ENCODE assay signal across 8 mouse cellular contexts in the genomic region with DNA sequence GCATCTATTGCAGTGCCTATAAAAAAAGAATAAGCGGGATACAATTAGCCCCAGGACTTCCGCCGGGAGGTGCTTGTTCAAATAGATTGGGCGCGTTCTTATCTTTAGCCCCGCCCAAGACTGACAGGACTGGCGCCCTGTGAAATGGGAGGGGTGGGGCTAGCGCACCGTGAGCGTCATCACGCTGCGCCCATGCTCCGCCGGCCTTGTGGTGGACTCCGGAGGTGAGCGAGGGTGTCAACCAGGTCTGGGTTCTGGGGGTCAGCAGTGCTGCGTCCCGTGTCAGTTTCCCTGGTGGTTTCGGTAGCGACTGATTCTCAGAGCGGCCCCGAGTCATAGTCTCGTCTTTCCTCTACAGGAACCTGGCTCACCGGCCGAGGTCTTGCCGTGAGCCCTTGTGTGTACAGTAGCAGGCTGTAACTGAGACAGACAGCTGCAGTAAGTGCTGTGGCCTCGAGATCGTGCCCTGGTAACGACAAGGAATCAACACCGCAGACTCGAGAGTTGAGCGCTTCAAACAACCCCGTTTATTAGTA. TPM values are rescaled to one million over a fixed set of nuclear protein-coding genes. Genes with fewer than 3 reads are reported as not detected.
DNase-seq lines count a peak whose midpoint lies in the region; ATAC-seq lines count a peak whose summit lies in the region.

A gene (plus strand): TSS at position 172 of the 536 bp plus-strand sequence.

- H3K27ac ChIP-seq in brown adipose tissue, adult 24 weeks (replicated peaks; ENCODE audit: low read depth, low read length) = peak within 1 kb of the TSS; percentile 64
- peak within 1 kb of the TSS; percentile 65 for H3K27ac ChIP-seq in heart, embryonic 13.5 days (replicated peaks)
- peak within 1 kb of the TSS; percentile 75 for H3K27ac ChIP-seq in liver, embryonic 12.5 days
- H3K27ac ChIP-seq in stomach, embryonic 15.5 days = peak within 1 kb of the TSS; percentile 61

- peak within 1 kb of the TSS; percentile 84 for H3K4me2 ChIP-seq in heart, embryonic 13.5 days
- H3K4me2 ChIP-seq in liver, embryonic 12.5 days = peak within 1 kb of the TSS; percentile 88
- peak within 1 kb of the TSS; percentile 78 for H3K4me2 ChIP-seq in stomach, embryonic 15.5 days

- H3K9me3 ChIP-seq in heart, embryonic 13.5 days = no peaks in the 10 kb centered on the region
- no peaks in the 10 kb centered on the region for H3K9me3 ChIP-seq in liver, embryonic 12.5 days (replicated peaks)
- no peaks in the 10 kb centered on the region for H3K9me3 ChIP-seq in stomach, embryonic 15.5 days

- under 1% methylated on average over 33 of the region's 33 CpGs for WGBS in heart, embryonic 13.5 days
- under 1% methylated on average over 33 of the region's 33 CpGs for WGBS in liver, embryonic 12.5 days (ENCODE audit: insufficient replicate concordance)
- under 1% methylated on average over 33 of the region's 33 CpGs for WGBS in stomach, embryonic 15.5 days

- H3K4me3 ChIP-seq in brown adipose tissue, adult 24 weeks (ENCODE audit: insufficient read depth, low read depth, low read length) = peak within 1 kb of the TSS; percentile 72
- peak within 1 kb of the TSS; percentile 89 for H3K4me3 ChIP-seq in heart, embryonic 13.5 days
- peak within 1 kb of the TSS; percentile 86 for H3K4me3 ChIP-seq in liver, embryonic 12.5 days
- peak within 1 kb of the TSS; percentile 91 for H3K4me3 ChIP-seq in stomach, embryonic 15.5 days (replicated peaks)

- peaks cover 4% of the 10 kb centered on the region for H3K27me3 ChIP-seq in heart, embryonic 13.5 days (replicated peaks)
- peaks cover 18% of the 10 kb centered on the region for H3K27me3 ChIP-seq in liver, embryonic 12.5 days (replicated peaks)
- no peaks in the 10 kb centered on the region for H3K27me3 ChIP-seq in stomach, embryonic 15.5 days (replicated peaks)

- H3K4me1 ChIP-seq in brown adipose tissue, adult 24 weeks (ENCODE audit: control insufficient read depth, insufficient read depth, insufficient read length, low read length) = no peaks in the 10 kb centered on the region
- H3K4me1 ChIP-seq in heart, embryonic 13.5 days = peaks cover 8% of the 10 kb centered on the region
- peaks cover 22% of the 10 kb centered on the region for H3K4me1 ChIP-seq in liver, embryonic 12.5 days
- peaks cover 9% of the 10 kb centered on the region for H3K4me1 ChIP-seq in stomach, embryonic 15.5 days

- H3K9ac ChIP-seq in heart, embryonic 13.5 days = peak within 1 kb of the TSS; percentile 94
- H3K9ac ChIP-seq in liver, embryonic 12.5 days = peak within 1 kb of the TSS; percentile 89
- peak within 1 kb of the TSS; percentile 80 for H3K9ac ChIP-seq in stomach, embryonic 15.5 days

- H3K36me3 ChIP-seq in heart, embryonic 13.5 days = peaks cover 39% of the 10 kb centered on the region
- H3K36me3 ChIP-seq in liver, embryonic 12.5 days = peaks cover 41% of the 10 kb centered on the region
- peaks cover 17% of the 10 kb centered on the region for H3K36me3 ChIP-seq in stomach, embryonic 15.5 days

- ATAC-seq in heart, embryonic 13.5 days (ENCODE audit: extremely low read depth, insufficient number of reproducible peaks, low FRiP score, low TSS enrichment) = peak; percentile 95
- ATAC-seq in liver, embryonic 12.5 days = peak; percentile 97
- ATAC-seq in stomach, embryonic 15.5 days (ENCODE audit: insufficient read depth, low FRiP score, low read depth) = peak; percentile 98

- peak; percentile 94 for DNase-seq in CD4-positive, CD25-positive, alpha-beta regulatory T cell, adult 2 months (ENCODE audit: low read depth, low spot score)
- peak; percentile 37 for DNase-seq in fat pad, adult 2 months (ENCODE audit: extremely low read depth, low read depth, low spot score)
- DNase-seq in kidney, postnatal 10 days = peak; percentile 96
- DNase-seq in natural killer cell, adult 2 months (ENCODE audit: low spot score in 2 of 2) = peak; percentile 87 to 90

RNA-seq across cellular contexts. Expression of the gene that starts here (rescaled TPM):
- 95.0 and 106 TPM in 2 replicates for polyA plus RNA-seq in brown adipose tissue, adult 24 weeks (2012; ENCODE audit: insufficient read depth, insufficient read length, missing spikeins)
- 151 and 163 TPM in 2 replicates for polyA plus RNA-seq in heart, embryonic 13.5 days (2015; fragmentation: Nextera tagmentation; extraction: Ambion mirVana)
- 139 and 145 TPM in 2 replicates for polyA plus RNA-seq in liver, embryonic 12.5 days (2016; fragmentation: Nextera tagmentation; extraction: Ambion mirVana)
- 177 and 185 TPM in 2 replicates for polyA plus RNA-seq in stomach, embryonic 15.5 days (2015; fragmentation: Nextera tagmentation; extraction: Ambion mirVana)

Comparison
In these comparisons a context has a peak if more than half of its experiments do, and no peak if none do; other contexts are left out.
1. Peak in every context shown above with its lines: DNase-seq, ATAC-seq, H3K4me3 ChIP-seq and H3K27ac ChIP-seq.
2. DNase-seq: peak in every context shown above with its lines; median percentile 96 in kidney, postnatal 10 days; 94 in CD4-positive, CD25-positive, alpha-beta regulatory T cell, adult 2 months; 88 in natural killer cell, adult 2 months; 37 in fat pad, adult 2 months.